Mouse (Mus musculus): ENCODE measurements around the gene Tor3a. TPM values are rescaled to one million over a fixed set of nuclear protein-coding genes. Genes with fewer than 3 reads are reported as not detected.

Tor3a gene
- total RNA-seq, 4 experiments from 2014 or later = 8.2 to 11.9 (median 8.7) TPM

DNA sequence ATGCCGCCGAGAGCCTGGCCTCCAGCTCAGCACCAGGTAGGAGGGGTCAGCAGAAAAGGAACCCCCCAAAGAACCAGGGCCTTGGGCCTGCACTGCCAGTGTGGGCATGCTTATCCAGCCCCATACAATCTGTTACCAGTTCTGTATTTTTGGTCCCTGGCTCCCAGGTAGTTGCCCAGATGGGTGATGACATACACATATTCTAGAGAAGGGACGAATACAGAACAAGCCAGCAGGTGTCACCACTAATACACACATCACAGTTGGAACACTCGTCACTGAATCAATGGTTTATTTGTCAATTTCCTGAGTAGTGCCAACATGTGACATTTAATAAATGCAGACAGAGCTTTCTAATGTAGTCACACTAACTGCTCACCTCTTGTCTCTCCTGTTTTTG lies 33.6 kb downstream of the Tor3a start:
- DNase-seq (ENCODE audit: low spot score in 2 of 2) = peak in 1 of 2 experiments; percentile 46

DNA sequence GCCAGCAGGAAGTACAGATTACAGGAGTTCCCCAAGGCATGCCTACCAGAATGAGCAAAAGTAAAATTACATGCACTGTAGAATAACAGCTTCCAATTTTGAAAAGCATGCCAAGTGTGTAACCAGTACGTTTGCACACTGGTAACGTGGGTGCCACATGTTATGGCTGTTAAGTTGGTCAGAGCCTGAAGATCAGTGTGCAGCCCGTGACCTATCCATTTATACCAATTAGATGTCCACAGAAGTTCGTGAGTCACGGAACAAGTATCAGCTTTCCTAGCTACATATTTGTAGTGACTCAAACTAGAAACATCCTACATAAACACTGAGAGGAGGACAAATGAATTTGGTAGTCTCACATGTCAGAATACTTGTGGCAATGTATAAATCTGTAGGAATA lies 34.7 kb downstream of the Tor3a start:
- no peak for DNase-seq (ENCODE audit: low spot score in 2 of 2)

GRCm38 (mm10) chr1:156635148-156635547 lies 39.0 kb downstream of the Tor3a start:
- no peak for DNase-seq (ENCODE audit: low spot score in 2 of 2)

- DNase-seq (ENCODE audit: low spot score in 2 of 2) = no peak
Observed at GRCm38 (mm10) chr1:156633095-156633494, 41.1 kb downstream of the Tor3a start.

- no peak for DNase-seq (ENCODE audit: low spot score in 2 of 2)
Observed at GRCm38 (mm10) chr1:156630965-156631364, 43.2 kb downstream of the Tor3a start.

DNA sequence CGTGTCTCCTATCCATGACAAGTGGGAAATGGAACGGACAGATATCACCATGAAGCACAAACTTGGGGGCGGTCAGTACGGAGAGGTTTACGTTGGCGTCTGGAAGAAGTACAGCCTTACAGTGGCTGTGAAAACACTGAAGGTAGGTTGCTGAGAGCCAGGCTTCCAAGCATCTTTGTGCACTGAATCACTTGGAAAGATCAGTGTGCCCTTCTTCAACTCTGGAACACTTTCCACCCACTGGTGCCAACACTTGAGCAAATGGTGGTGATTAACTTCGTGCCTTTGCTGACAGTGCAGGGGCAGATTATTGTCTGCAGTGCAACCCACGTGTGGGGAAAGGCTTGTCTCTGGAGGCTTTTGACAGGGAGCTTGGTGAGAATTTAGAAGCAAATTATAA lies 44.2 kb downstream of the Tor3a start:
- DNase-seq (ENCODE audit: low spot score in 2 of 2) = no peak

- DNase-seq (ENCODE audit: low spot score in 2 of 2) = no peak
Observed at GRCm38 (mm10) chr1:156626729-156627128, 47.4 kb downstream of the Tor3a start.

DNA sequence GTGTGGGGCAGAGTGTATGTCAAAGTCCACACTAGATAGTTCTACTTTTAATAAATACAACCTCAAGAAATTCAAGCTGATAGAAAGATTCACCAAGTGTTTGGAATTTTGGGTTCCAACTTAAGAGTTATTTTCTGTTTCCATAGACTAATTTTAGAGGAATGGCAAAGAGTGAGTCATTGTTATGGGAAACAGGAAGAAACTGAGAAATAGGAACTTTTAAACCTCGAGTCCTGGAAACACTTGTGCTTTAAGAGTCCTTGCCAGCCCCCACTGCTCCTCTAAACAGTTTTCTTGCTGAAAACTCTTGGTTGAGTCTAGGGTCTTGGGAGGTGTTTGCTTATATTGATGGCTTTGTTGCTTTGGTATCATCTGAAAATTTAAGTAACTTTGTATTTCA lies 49.9 kb downstream of the Tor3a start:
- no peak for DNase-seq (ENCODE audit: low spot score in 2 of 2)

DNA sequence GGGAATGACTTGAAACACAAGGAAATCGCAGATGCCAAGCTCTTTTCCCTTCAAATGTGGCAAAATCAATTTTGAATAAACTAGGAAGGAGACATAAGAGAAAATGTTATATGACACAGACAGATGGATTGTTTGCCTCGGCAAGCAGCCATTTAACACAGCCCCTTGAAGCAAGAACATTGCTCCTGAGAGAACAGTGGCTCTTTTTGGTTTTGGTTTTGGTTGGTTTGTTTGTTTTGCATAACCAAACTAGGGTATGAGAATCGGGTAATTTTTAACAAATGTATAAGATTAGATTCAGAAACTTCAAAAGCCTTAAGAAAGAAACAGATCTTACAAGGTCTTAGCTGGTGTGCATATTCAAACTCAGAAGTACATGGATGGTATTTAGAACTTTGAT lies 53.2 kb downstream of the Tor3a start:
- DNase-seq (ENCODE audit: low spot score in 2 of 2) = no peak

DNA sequence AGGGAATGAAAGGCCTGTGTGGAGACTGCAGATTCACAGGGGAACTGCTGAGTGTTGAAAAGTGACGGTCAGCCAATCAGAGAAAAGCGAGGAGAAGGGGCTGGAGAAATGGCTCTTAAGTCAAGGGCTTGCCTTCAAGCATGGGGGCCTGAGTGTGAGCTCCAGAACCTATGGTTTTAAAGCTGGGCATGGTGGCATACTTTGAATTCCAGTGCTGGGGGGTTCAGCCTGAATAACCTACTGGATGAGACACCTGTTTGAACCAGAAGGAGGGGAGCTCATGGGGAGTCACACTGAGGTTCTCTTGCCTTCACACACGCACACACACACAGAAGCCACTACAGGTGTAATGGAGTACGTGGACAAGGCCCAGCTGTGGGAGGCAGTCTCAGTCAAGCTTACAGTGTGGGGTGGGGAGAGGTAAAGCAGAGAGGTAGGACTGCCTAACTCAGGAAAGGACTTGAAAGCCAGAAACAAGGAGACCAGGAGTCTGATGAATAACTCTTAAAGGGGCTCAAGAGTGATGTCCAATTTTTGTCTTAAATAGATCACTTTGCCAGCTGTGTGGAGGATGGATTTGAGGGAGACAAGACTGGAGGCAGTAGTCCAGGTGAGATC lies 53.8 kb downstream of the Tor3a start:
- no peak for DNase-seq (ENCODE audit: low spot score in 2 of 2)

DNA sequence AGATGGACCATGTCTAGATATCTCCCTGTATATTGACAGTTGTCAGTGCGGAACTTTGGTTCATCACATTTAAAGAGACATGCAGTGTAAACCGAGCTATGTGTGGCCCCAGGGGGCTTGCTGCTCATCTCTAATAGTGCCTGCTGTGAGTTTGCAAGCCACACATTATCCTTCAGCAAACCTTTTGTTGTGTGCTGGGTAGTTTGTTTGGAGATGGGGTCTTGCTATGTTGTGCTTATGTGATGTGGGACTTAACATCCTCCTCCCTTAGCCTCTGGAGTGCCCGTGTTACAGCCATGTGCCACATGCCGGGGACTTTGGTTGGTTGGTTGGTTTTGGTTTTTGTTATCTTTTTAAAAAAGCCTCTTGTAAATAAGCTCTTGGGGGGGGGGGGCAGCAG lies 56.3 kb downstream of the Tor3a start:
- no peak for DNase-seq (ENCODE audit: low spot score in 2 of 2)

DNA sequence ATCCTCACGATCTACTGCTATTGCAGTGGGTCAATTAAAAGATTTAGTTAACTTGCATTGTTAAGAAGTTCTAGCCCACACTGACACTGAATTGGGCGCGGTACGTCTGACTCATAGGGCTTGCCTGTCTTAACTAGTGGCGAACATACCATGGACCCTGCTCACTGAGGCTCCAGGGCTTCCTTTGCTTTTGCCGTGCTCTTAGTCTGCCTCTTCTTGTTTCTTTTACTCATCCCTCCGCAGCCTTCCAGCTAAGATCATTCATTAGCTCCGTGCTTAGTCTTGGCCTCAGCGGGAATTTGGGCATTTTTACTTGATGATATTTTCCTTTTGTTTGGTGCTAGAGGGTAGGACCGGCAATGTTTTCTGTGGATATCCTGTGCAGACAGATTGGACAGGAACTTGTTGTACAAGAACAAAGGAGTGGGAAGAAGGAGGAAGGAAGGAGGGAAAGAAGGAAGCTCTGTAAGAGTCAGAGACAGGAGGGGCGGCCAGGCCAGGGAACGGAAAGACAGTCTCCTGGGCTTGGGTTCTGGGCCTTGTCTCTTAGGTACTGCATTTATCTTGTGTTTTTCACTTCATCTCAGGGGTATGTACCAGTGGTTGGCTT lies 57.1 kb downstream of the Tor3a start:
- no peak for DNase-seq (ENCODE audit: low spot score in 2 of 2)

DNA sequence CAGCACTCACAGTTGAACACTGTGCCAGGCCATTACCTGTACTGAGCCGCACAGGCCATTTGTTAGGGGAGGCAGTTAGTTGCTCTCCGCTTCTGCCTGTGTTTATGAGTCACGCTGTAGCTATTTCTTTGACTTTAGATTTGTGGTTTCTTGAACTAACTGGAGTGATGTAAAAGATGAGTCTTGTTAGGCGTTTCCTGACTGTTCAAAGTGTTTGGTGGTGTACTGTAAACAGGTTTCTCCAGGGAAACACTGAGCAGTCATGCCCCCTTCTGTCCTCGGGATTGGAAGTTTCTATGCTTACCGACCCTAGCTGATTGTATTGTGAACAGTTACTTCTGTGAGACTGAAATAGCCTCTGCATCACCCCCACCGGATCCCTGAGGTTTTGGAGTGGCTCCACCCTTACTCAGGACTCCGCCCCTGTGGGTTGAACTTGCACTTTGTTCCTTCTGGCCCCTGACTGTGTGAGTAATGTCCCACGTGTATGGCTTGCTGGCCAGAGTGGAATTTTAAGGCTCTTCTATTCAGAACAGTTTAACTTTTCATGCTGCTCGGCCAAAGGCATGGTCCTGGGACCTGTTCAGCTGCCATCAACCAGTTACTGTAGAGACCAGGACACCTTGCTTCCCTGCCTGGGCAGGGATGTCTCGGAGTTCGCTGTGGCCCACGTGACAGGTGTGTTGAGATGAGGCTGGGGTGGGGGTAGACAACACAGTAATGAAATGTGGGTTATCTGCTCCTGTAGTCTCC lies 58.6 kb downstream of the Tor3a start:
- DNase-seq (ENCODE audit: low spot score in 2 of 2) = no peak

- no peak for DNase-seq (ENCODE audit: low spot score in 2 of 2)
Observed at GRCm38 (mm10) chr1:156614710-156615109, 59.4 kb downstream of the Tor3a start.

DNA sequence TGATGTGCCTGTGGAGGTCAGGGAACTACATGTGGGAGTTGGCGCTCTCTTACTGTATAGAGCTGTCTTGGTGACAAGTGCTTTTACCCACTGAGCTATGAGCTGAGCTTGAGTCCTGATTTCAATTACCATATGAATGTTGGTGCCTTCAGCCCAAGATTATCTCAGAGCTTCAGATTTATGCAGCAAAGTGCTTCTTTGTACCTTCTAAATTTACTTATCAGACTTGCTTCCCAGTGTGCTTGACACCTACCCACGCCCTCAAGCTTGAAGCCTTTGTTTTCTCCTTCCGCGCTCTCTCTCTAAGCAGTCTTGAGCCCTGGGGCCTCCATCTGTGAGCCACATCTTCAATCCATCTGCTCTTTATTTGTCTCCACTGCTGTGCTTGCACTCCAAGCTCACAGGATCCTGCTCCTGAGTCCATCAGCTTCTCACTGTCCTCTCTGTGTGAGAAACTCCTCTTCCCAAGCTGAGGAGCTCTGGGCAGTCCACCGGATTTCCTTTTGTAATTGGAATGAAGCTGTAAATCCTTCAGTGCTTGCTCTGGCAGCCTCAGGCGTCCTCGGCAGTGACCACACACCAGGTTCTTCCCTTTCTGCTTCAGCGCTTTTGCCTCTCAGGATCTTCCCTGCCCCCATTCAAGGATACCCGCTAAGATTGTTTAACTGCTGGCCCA lies 60.2 kb downstream of the Tor3a start:
- DNase-seq (ENCODE audit: low spot score in 2 of 2) = peak; percentile 39 to 53

DNA sequence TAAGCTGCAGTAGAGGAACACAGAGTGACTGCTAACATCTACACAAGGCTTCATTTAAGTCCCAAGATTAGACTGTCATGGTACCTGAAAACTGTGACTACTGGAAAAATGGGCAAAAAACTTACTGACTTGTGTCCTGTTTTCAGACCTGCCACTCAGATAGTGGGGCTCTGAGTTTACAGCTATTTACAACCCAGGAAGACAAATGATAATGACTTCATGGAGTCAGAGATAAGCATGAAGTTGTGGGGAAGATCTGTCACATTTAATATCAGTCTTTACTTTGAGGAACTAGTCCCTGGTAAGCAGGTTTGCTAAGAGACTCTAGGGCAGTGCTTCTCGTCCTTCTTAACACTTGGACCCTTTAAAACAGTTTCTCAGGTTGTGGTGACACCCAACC lies 63.9 kb downstream of the Tor3a start:
- no peak for DNase-seq (ENCODE audit: low spot score in 2 of 2)

DNA sequence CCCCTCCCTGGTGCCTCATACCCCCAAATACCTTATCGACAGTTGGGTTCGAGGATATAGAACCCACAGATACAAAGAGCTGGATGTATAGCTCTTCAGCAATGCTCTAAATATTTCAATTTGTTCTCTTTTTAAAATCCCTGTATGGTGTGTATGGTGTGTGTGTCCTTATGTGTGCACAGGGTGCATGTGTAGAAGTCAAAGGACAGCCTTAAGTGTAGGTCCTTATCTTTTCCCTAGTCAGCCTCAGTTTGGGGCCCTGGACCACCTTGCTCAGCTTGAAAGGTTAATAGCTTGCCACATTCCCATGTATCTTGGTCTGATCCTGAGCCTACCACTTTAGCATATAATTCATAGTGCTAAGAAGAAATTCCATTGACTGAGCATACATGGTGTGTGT lies 65.7 kb downstream of the Tor3a start:
- no peak for DNase-seq (ENCODE audit: low spot score in 2 of 2)

- DNase-seq (ENCODE audit: low spot score in 2 of 2) = no peak
Observed at GRCm38 (mm10) chr1:156605940-156606339, 68.2 kb downstream of the Tor3a start.

DNA sequence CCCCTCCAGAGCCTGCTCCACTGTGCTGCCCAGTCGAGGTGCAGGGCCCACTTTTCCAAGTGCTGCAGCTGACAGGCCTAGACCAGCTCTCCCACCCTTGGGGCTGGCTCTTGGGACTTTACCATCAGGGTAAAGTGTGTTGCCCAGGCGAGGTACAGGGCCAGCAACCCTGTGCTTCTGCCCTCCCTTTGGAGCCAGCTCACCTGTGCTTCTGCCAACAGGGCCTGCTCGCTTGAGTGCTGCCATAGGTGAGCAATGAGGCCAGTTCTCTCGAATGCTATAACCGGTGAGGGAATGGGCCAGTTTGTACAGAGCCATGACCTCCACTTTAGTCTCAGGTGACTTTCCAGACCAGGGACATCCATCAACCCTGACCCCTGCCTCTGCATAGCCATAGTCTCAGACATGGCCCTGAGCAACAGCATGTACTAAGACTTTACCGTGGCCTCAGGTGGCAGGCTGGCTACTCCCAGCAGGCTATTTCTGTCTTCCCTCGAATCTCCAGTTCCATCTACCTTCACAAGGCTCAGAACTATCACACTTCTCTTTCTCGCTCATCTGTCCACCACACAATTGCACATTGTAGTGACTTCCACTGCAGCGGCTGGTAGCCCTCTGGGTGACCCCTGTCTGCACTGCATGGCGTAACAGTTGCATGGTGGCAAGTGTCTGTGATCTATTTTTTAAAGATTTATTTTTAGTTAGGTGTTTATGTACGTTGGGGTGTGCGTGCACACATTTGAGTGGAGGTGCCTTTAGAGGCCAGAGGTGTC lies 68.9 kb downstream of the Tor3a start:
- no peak for DNase-seq (ENCODE audit: low spot score in 2 of 2)
